Mouse (Mus musculus) limb, embryonic 13.5 days (tissue): Measurements from ENCODE around the gene Ccdc167. TPM values are rescaled to one million over a fixed set of nuclear protein-coding genes. Genes with fewer than 3 reads are reported as not detected.

Experiments used
- ATAC-seq: fragments of 200-750 bp; cut with Nextera tagmentation; 2 replicates; pipeline ENCODE4 v1.8.0; 2017; ENCODE audit warnings: low read depth, moderate number of reproducible peaks, moderate TSS enrichment; ENCODE audit not compliant: low FRiP score
- H3K27ac ChIP-seq: fragments of 300-500 bp; sonication (generic); 2 replicates; pipeline ENCODE4 v1.5.1; 2015; ENCODE audit warnings: inconsistent platforms, mild to moderate bottlenecking, moderate library complexity
- H3K27me3 ChIP-seq: fragments of 300-500 bp; sonication (generic); 2 replicates; pipeline ENCODE4 v1.6.1; 2015; ENCODE audit warnings: mild to moderate bottlenecking, inconsistent platforms
- H3K36me3 ChIP-seq: fragments of 300-500 bp; sonication (generic); 2 replicates; pipeline ENCODE4 v1.6.1; 2015; ENCODE audit warnings: inconsistent platforms, mild to moderate bottlenecking, moderate library complexity
- H3K4me1 ChIP-seq: fragments of 300-500 bp; sonication (generic); 2 replicates; pipeline ENCODE4 v1.6.1; 2015; ENCODE audit warnings: inconsistent platforms
- H3K4me2 ChIP-seq: fragments of 300-500 bp; sonication (generic); replicated peaks from 2 replicates; pipeline ENCODE4 v1.6.1; 2015; ENCODE audit warnings: inconsistent platforms, mild to moderate bottlenecking, moderate library complexity
- H3K4me3 ChIP-seq: fragments of 300-500 bp; sonication (generic); 2 replicates; pipeline ENCODE4 v1.5.1; 2015; ENCODE audit warnings: moderate library complexity, mild to moderate bottlenecking, inconsistent platforms
- H3K9ac ChIP-seq: fragments of 300-500 bp; sonication (generic); 2 replicates; pipeline ENCODE4 v1.6.1; 2015; ENCODE audit warnings: mild to moderate bottlenecking, inconsistent platforms
- H3K9me3 ChIP-seq: fragments of 300-500 bp; sonication (generic); 2 replicates; pipeline ENCODE4 v1.6.1; 2016; ENCODE audit warnings: inconsistent platforms
- WGBS: fragments of 180-500 bp; shearing (Covaris S2); methylation state at CpG from one replicate; pipeline ENCODE4 v1.1.7; 2015; 5-methylcytosine and 5-hydroxymethylcytosine counted together
- polyA plus RNA-seq: library from polyadenylated mRNA; unstranded; fragments of >200 nt; fragmentation: Nextera tagmentation; extraction: Ambion mirVana; gene quantifications from 2 replicates; pipeline ENCODE4 v1.2.1, GENCODE M21; 2015

Ccdc167 gene
- polyA plus RNA-seq, 1 experiment from 2014 or later: 14.4 TPM

DNA sequence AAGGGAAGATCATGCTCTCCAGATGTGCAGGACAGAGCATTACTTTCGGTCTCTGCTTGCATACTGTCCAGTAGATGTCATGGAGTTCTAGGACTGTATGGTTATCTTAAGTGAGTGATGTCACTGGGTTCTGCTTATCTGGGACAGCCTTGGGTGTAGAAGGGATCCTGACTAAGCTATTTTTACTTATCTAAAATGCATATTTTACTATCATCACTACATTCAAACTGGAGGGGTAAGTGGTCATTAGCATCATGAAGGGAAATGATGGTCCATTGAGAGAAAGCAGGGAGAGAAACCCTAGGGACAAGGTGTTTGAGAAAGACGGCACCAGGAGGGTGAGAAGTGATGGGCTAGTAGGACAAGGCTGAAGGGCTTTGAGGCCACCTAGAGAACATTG lies 58.6 kb downstream of the Ccdc167 start:
- no peaks in the 10 kb centered on the region for H3K9me3 ChIP-seq
- no peak overlapping the region for H3K4me2 ChIP-seq
- H3K27me3 ChIP-seq: no peaks in the 10 kb centered on the region
- no peak overlapping the region for H3K4me3 ChIP-seq
- no peak for ATAC-seq
- H3K9ac ChIP-seq: no peak overlapping the region
- H3K4me1 ChIP-seq: peaks cover 10% of the 10 kb centered on the region
- H3K36me3 ChIP-seq: peaks cover 6% of the 10 kb centered on the region
- 75% methylated on average over 2 of the region's 2 CpGs for WGBS
- H3K27ac ChIP-seq: no peak overlapping the region

- H3K9me3 ChIP-seq: 0 out of 2 replicates have a peak, but pooled peaks cover 2% of the 10 kb centered on the region
- no peaks in the 10 kb centered on the region for H3K27me3 ChIP-seq
- peaks cover 72% of the 10 kb centered on the region for H3K36me3 ChIP-seq
- H3K9ac ChIP-seq: no peak overlapping the region
- no peak for ATAC-seq
- no peaks in the 10 kb centered on the region for H3K4me1 ChIP-seq
- H3K4me3 ChIP-seq: no peak overlapping the region
- H3K27ac ChIP-seq: no peak overlapping the region
- 73% methylated on average over 3 of the region's 3 CpGs for WGBS
- no peak overlapping the region for H3K4me2 ChIP-seq
Measured at GRCm38 (mm10) chr17:29642219-29642618, 74.6 kb downstream of the Ccdc167 start.

GRCm38 (mm10) chr17:29640971-29641370 lies 75.9 kb downstream of the Ccdc167 start:
- no peak overlapping the region for H3K27ac ChIP-seq
- no peak overlapping the region for H3K4me2 ChIP-seq
- no peaks in the 10 kb centered on the region for H3K4me1 ChIP-seq
- no peak for ATAC-seq
- WGBS: 91% methylated on average over 11 of the region's 11 CpGs
- H3K27me3 ChIP-seq: no peaks in the 10 kb centered on the region
- no peaks in the 10 kb centered on the region for H3K9me3 ChIP-seq
- H3K36me3 ChIP-seq: peaks cover 75% of the 10 kb centered on the region
- no peak overlapping the region for H3K9ac ChIP-seq
- no peak overlapping the region for H3K4me3 ChIP-seq

GRCm38 (mm10) chr17:29637895-29638294 lies 78.9 kb downstream of the Ccdc167 start:
- Histone ChIP-seq H3K27ac (no peak overlapping the region), H3K9ac (no peak overlapping the region), H3K36me3 (peaks cover 98% of the 10 kb centered on the region), H3K4me1 (no peaks in the 10 kb centered on the region), H3K9me3 (no peaks in the 10 kb centered on the region), H3K4me3 (no peak overlapping the region), H3K27me3 (no peaks in the 10 kb centered on the region), H3K4me2 (no peak overlapping the region)
- ATAC-seq: no peak
- 79% methylated on average over 8 of the region's 8 CpGs for whole genome bisulfite sequencing

DNA sequence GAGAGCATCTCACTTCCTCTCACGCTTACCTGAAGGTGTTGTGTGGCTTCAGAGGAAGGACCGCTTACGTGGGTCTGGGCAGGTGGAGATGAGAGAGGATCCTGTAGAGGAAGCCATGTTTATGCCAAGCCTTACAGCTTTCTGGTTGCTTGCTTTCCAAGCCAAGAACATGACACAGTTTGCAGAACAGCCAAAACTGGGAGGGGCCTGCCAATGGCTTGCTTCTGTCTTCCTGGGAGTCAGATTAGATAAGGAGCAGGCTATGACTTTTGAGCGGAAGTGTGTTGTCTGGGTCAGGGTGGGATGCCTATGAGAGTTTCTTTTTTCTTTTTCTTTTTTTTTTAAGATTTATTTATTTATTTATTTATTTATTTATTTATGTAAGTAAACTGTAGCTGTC lies 79.5 kb downstream of the Ccdc167 start:
- Histone ChIP-seq H3K9me3 (no peaks in the 10 kb centered on the region), H3K4me1 (no peaks in the 10 kb centered on the region), H3K9ac (no peak overlapping the region), H3K27me3 (no peaks in the 10 kb centered on the region), H3K4me2 (no peak overlapping the region), H3K27ac (no peak overlapping the region), H3K36me3 (peaks cover 98% of the 10 kb centered on the region), H3K4me3 (no peak overlapping the region)
- 96% methylated on average over 4 of the region's 4 CpGs for WGBS
- no peak for ATAC-seq

Other genes starting within 250 kb of the Ccdc167 start
- 18.9 and 22.3 TPM in 2 replicates for gene Pim1, start 226.3 kb downstream of the Ccdc167 start, polyA plus RNA-seq
- not detected in 2 replicates for gene Gm17657, start 167.4 kb downstream of the Ccdc167 start, polyA plus RNA-seq
- gene Tbc1d22b, start 167.3 kb downstream of the Ccdc167 start, polyA plus RNA-seq: 14.5 and 16.2 TPM in 2 replicates
- gene Tmem217, start 164.7 kb downstream of the Ccdc167 start, polyA plus RNA-seq: 1.2 and 1.7 TPM in 2 replicates
- gene Rnf8, start 102.3 kb downstream of the Ccdc167 start, polyA plus RNA-seq: 94.1 and 97.7 TPM in 2 replicates
- 2.8 and 3.1 TPM in 2 replicates for gene Gm28043, start 102.2 kb downstream of the Ccdc167 start, polyA plus RNA-seq
- gene Cmtr1, start 56.4 kb downstream of the Ccdc167 start, polyA plus RNA-seq: 125 and 135 TPM in 2 replicates